Mouse (Mus musculus) left cerebral cortex, adult 18-20 months (tissue): ENCODE data around the gene Anapc16. TPM values are rescaled to one million over a fixed set of nuclear protein-coding genes. Genes with fewer than 3 reads are reported as not detected.
A peak's percentile ranks its signal among the peaks of the same experiment; 100 is the strongest.

Source experiments
- DNase-seq, 2 experiments: peaks; one replicate each; pipeline ENCODE4 v3.0.0; 2021 to 2022; ENCODE audit warnings: low spot score in 2 of 2, mixed read lengths in 1 of 2
- total RNA-seq, 2 experiments: library from RNA; stranded (reverse); gene quantifications; 2 replicates each; pipeline ENCODE4 v1.2.3; 2021

The Anapc16 gene
- total RNA-seq, 2 experiments from 2014 or later: 60.4 to 60.9 TPM

- DNase-seq: peak; percentile 100
These were observed 51.5 kb downstream of the Anapc16 start, which contains the start of gene Ddit4 for GRCm38 (mm10) chr10:59951211-59952151. Ddit4 (minus strand) TSS chr10:59951834.

- peak; percentile 79 to 87 for DNase-seq
These were observed 52.2 kb downstream of the Anapc16 start for GRCm38 (mm10) chr10:59950716-59951191.

DNA sequence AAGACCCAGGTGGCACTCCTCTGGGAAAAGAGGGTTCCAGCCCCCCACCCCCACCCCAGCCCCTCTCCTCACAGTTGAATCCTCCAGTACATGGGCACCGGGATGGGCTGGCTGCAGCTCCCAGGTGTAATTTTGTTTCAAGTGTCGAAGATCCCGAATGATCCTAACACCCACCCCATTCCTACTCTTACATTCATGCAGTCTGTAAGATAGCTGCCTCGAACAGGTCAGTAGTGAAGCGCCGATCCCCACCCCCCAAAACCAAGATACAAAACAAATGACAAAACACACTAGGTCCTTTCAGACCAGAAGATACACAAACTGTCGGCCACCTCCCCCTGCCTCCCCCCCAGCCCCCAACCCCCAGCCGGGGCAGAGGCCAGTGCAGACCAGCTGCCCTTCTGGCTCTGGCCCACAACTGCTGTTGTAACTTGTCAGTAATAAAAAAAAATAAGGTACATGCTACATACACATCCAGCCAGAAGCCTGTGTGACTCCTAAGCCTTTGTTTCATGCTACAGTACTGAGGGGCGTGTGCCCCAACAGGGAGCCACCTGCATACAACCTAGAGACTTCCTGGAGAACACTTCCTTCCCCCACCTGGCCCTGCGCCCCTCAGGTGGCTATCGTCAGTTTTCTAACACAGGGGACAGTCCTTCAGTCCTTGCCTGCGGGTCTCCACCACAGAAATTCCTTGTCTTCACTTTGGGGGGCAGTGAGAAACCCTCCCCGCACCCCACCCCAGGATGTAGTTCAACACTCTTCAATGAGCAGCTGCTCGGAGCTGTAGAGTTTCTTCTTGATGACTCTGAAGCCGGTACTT, 52.9 kb downstream of the Anapc16 start:
- no peak for DNase-seq

DNA sequence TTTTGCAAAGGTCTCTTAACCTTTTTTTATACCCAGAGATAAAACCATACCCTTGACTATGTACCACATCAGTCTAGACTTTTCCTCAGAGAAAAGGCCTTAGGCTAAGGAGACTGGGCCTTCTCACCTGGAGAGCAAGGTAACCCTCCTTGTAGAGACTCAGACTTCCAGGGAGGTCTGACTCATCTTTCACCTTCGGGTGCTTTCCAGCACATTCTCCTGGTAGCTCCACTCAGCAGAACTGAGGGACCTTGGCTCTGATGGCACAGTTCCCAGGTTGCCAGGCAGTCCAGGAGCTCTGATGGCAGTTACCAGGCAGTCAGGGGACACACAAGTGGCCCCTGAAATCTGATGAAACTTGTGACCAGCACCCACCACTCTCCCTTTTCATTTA, 53.7 kb downstream of the Anapc16 start:
- no peak for DNase-seq

- DNase-seq: no peak
These were observed 54.3 kb downstream of the Anapc16 start for GRCm38 (mm10) chr10:59948363-59949254.

GRCm38 (mm10) chr10:59947296-59948073, 55.5 kb downstream of the Anapc16 start:
- no peak for DNase-seq

- DNase-seq: no peak
These were observed 56.6 kb downstream of the Anapc16 start for GRCm38 (mm10) chr10:59946362-59946761.

GRCm38 (mm10) chr10:59945416-59945815, 57.5 kb downstream of the Anapc16 start:
- DNase-seq: no peak

DNA sequence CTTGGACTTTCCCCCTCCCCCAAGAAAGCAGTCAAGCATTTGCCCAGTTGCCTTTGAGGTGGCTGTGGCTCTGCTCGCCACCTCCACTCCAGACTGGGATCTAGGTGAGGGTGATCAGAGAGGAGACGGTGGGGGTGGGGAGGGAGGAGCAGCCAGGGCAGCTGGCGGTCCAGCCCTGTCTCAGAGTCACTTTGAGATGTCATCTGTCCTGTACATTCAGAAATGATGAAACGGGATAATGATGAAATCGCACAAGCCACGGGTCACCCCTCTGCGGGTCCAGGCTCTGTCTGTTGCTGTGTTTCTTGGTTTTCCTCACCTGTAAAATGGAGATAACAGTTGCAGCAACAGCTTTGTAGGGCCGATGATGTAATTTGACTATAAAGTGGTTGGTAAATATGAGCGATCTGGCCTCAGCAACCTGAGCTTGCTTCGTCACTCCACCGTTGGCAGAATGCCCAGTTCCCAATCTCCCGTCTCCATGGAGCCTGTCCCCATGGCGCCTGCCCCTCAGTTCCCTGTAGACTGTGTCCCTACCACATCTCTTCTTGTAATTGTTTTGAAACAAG, 59.4 kb downstream of the Anapc16 start:
- DNase-seq: peak; percentile 73 to 78

DNA sequence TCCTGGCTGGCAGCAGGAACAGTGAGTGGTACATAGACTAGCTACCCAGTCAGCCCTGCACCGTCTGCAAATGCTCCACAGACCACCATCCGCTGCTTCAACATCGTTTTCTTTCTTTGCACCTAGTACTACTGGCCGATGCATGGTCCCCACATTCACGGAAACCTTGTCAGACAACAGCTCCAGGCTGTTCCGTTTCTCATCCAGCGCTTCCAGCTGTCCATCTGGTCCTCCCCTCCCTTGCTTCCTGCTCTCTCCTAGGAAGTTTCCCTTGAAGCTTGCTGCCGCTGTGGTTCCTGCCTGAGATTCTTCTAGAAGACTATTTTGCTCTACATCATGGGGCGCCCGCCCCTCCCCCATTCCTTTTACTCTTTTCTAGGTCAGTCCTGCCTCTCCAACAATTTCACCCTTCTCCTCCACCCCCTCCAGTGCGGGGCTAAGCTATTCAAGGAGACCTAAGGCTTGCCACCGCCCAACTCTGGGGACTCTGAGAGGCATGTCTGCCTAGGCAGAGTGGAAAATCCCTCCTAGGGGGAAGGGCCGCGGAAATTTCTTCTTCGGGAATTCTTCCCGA, 60.0 kb downstream of the Anapc16 start:
- DNase-seq: peak; percentile 64 to 74

DNA sequence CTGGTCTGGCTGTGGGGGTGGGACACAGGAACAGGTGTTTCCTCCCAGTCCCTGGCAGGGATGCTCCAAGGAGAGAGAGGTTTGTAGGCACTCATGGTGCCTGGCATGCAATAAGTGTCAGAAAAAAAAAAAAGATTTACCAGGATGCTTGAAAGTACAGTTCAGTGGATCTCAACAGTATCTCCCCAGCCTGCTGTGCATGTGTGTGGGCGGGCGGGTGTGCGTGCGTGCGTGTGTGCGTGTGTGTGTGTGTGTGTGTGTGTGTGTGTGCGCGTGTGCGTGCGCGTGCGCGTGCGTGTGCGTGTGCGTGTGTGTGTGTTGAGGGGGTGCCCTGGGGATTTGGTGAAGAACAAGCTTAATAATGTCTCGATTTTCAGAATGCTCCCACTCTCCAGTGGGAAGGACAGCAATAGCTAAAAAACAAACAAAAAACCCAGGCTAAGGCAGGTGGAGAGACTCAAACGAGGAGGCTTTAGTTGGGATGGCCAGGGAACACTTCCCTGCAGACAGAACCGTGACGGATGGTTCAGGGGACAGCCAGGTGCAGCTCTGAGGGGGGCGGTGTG, 60.6 kb downstream of the Anapc16 start:
- peak in 1 of 2 experiments; percentile 39 for DNase-seq

GRCm38 (mm10) chr10:59939081-59939480, 63.9 kb downstream of the Anapc16 start:
- no peak for DNase-seq

DNA sequence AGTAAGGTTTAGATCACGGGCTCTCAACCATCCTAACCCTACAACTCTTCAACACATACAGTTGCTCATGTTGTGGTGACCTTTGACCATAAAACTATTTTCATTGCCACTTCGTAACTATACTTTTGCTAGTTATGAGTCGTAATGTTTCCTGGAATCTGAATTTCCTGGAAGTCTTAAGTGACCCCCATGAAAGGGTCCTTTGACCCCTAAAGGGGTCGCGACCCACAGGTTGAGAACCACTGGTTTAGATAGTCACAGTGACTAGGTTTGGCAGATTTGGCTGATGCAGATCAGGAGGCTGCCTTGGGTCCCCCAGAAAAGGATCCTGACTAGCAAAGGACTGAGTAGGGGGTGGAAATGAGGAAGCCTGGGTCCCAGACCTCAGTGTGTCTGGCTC, 64.3 kb downstream of the Anapc16 start:
- no peak for DNase-seq

Other genes starting within 250 kb of the Anapc16 start
- gene Dnajb12, start 123.6 kb downstream of the Anapc16 start, total RNA-seq: 10 to 100 TPM; 47.3 to 49.6 TPM
- gene Ddit4, start 51.3 kb downstream of the Anapc16 start, total RNA-seq: 10 to 100 TPM; 35.8 to 41.3 TPM
- 10 to 100 TPM; 14.1 to 14.8 TPM for gene Ascc1, start 330 bp downstream of the Anapc16 start, total RNA-seq
- gene Spock2, start 103.1 kb upstream of the Anapc16 start, total RNA-seq: 100 to 1,000 TPM; 536 to 539 TPM
- gene Chst3, start 216.1 kb upstream of the Anapc16 start, total RNA-seq: 1 to 10 TPM in 1 of 2 experiments, under 1 TPM in 1; 0.65 to 1.1 TPM